Mouse (Mus musculus): ENCODE data around the gene Atp11a. TPM values are rescaled to one million over a fixed set of nuclear protein-coding genes. Genes with fewer than 3 reads are reported as not detected.

The Atp11a gene
- total RNA-seq (2021): 10 to 100 TPM; 51.3 to 66.1 TPM
- long read RNA-seq, experiment 1, full-length matches to known transcripts: 1 of 11 reads
- long read RNA-seq, experiment 1, partial matches to known transcripts: 7 of 11 reads
- long read RNA-seq, experiment 1, other reads (novel, unspliced or antisense): 3 of 11 reads
- long read RNA-seq, experiment 2, partial matches to known transcripts: 3 of 20 reads
- long read RNA-seq, experiment 2, other reads (novel, unspliced or antisense): 17 of 20 reads

DNA sequence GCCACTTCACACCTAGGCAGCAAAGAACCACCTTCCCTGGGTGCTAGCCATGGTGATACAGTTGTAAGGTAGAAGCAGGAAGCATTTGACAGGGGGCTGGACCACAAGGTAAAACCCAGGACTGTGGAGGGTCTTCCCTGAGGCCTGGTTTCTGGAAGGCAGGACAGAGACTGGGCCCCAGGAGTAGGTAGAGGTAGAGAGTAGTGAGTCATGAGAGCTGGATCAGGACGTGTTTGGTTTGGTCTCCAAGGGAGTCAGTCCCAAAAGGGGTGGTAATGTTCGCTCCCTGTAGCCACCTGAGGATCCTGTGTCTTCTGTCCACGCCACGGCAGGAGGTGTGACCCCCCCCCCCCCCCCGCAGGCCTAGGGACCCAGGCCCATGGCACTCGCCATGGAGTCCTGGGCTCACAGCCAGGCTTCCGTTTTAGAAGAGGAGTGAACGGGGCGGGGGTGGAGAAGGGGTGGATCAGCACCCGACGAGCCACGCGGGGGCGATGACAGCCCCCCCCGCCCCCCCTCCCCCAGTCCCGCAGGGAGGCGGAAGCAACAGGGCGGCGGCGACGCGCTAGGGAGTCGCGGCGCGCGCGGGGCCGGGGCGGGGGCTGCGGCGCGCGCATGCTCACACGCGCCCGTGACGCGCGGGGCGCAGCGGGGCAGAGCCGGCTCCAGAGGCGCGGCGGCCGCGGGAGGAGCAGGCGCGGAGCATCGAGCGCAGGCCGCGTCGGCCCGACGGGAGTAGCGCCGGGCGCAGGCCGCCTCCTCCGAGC, at the start of gene Atp11a:
Atp11a (plus strand) TSS at position 624 of the 767 bp plus-strand sequence.
- no peak for TF ChIP-seq CTCF (conservative IDR thresholded peaks at IDR 0.05)
- DNase-seq (ENCODE audit: low spot score in 2 of 2): peak; percentile 46 to 74
- Histone ChIP-seq H3K27ac (peak within 1 kb of the TSS; percentile 88), H3K4me3 (peak within 1 kb of the TSS; percentile 92)

- Histone ChIP-seq H3K27ac (no peak overlapping the region), H3K4me3 (no peak overlapping the region)
- no peak for TF ChIP-seq CTCF (conservative IDR thresholded peaks at IDR 0.05)
- DNase-seq (ENCODE audit: low spot score in 2 of 2): no peak
Observed at GRCm38 (mm10) chr8:12711623-12712022, 45.2 kb upstream of the Atp11a start.

DNA sequence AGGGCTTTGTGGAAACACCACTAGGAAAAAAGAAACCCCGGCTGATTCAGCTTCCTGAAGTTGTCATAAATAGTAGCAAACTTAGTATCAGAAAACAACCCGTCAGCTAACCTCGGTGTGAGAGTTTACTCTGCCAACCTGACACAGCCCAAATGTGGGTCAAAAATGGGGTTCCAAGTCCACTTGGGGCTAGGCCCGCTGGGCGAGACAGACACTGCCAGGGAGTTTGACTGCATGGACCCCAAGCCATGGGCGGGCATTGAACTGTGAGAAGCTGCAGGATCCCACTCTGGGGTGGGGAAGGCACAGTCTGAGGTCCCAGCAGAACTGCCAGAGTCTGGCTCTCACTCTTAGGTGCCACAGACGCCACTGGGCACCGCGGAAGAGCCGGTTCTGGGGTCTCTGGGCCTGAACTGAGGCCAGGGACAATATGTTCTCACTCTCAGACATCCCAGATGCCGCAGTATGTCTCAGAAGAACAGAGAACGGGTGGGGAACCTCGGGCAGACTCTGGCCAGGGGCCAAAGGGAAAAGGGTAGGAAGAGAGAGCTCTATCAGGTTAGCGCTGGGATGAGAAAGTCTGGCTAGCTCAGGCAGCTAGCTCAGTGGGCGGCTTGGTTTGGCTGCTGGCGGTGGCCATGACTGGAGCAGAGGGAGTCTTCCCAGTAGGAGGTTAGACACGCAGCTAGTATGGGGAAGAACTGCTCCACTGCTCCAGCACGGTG, 40.8 kb upstream of the Atp11a start:
- DNase-seq (ENCODE audit: low spot score in 2 of 2): no peak
- TF ChIP-seq CTCF (conservative IDR thresholded peaks at IDR 0.05): no peak
- H3K27ac ChIP-seq: no peak overlapping the region
- H3K4me3 ChIP-seq: no peak overlapping the region

GRCm38 (mm10) chr8:12719091-12719490, 37.7 kb upstream of the Atp11a start:
- H3K27ac ChIP-seq: no peak overlapping the region
- no peak for DNase-seq (ENCODE audit: low spot score in 2 of 2)
- H3K4me3 ChIP-seq: no peak overlapping the region
- peak; percentile 34; the same call in 1 of the 2 replicates for TF ChIP-seq CTCF (conservative IDR thresholded peaks at IDR 0.05)

DNA sequence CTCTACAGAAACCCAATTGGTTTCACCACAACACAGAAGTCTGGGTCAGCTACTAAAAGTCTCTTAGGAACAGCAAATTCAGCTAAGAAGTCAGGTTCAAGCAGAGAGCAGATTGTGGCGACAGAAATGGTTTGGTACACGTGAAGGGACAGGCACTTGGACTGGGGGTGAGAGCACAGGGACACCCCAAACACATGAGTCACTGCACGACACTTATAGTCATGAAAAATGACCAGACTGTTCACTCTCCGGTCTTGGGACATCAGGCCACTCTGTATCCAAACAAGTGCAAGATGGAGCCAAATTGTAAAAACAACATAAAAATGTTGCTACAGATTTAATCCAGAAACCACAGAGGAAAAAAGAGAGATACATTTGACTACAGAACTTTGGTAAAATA, 28.2 kb upstream of the Atp11a start:
- no peak for DNase-seq (ENCODE audit: low spot score in 2 of 2)
- Histone ChIP-seq H3K4me3 (no peak overlapping the region), H3K27ac (no peak overlapping the region)
- no peak for TF ChIP-seq CTCF (conservative IDR thresholded peaks at IDR 0.05)

DNA sequence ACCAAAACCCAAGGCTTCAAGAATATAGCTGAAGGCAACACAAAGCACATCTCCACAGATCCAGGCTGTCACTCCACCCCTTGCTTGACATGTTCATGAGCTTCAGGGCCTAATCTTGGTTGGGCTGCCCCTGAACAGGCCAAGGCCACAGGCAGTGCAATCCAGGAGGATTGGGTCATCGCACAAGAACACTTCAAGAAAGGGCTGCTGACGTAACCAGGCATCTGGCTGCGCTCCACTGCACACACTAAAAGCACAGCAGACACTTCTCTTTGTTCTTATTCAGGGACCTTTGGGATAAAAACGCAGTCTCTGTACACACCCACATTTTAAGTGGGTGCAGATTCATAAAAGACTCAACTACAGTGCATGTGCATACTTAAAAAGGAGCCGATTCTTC, 26.0 kb upstream of the Atp11a start:
- H3K27ac ChIP-seq: no peak overlapping the region
- DNase-seq (ENCODE audit: low spot score in 2 of 2): no peak
- H3K4me3 ChIP-seq: no peak overlapping the region
- no peak for TF ChIP-seq CTCF (conservative IDR thresholded peaks at IDR 0.05)

DNA sequence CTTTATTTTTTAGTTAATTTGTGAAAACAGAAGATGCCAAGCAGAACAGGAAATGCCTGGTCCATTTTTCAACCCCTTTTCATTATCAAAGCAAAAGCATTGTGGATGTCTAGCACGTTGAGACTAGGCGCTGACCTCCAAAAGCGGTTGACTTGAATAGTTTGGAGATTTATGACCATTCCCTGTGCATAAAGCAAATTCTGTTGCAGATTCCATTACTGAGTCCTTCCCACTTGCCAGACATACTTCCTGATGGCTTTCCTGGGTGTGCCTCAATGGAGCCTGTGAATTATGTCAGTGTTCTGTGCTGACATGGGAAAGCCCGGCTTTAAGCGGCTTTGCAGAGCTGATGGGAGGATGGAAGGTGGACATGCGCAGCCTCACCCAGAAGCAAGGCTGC, 24.4 kb upstream of the Atp11a start:
- no peak for TF ChIP-seq CTCF (conservative IDR thresholded peaks at IDR 0.05)
- no peak overlapping the region for H3K4me3 ChIP-seq
- DNase-seq (ENCODE audit: low spot score in 2 of 2): no peak
- H3K27ac ChIP-seq: no peak overlapping the region

DNA sequence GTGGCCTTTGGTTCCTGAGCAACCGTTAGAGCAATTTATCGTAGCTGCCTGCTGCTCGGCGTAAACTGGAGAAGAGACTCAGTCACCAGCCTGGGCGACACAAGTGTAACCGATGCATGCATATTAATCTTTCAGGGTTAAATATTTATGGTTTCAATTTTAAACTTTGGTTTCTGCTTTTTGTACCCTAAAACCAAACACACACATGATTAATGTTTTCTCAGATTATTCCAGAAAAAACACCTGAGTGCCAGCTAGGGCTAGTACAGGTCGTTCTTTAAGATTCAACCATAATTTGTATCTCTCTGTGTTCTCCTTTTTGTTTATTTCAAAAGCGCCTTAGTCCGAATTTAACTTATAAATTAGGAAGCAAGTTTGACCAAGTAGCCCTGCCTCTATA, 17.7 kb upstream of the Atp11a start:
- Histone ChIP-seq H3K27ac (no peak overlapping the region), H3K4me3 (no peak overlapping the region)
- DNase-seq (ENCODE audit: low spot score in 2 of 2): no peak
- no peak for TF ChIP-seq CTCF (conservative IDR thresholded peaks at IDR 0.05)

DNA sequence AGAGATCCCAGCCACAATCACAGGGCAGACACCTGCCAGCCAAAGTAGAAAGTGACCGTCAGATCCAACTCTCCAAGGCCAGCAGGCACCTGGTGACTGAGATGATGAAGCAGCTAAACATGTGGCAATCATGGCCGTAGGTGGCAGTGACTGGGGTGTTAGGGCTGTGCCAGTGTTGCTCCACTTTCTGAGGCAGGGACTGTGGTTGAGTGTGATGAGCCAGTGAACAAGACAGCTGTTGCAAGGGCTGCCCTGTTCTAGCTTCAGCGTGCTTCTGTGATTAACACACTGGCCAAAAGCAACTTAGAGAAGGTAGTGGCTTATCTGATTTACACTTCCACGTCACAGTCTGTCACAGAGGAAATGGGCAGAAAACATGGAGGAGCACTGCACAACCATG, 13.4 kb upstream of the Atp11a start:
- Histone ChIP-seq H3K27ac (no peak overlapping the region), H3K4me3 (no peak overlapping the region)
- DNase-seq (ENCODE audit: low spot score in 2 of 2): no peak
- no peak for TF ChIP-seq CTCF (conservative IDR thresholded peaks at IDR 0.05)

DNA sequence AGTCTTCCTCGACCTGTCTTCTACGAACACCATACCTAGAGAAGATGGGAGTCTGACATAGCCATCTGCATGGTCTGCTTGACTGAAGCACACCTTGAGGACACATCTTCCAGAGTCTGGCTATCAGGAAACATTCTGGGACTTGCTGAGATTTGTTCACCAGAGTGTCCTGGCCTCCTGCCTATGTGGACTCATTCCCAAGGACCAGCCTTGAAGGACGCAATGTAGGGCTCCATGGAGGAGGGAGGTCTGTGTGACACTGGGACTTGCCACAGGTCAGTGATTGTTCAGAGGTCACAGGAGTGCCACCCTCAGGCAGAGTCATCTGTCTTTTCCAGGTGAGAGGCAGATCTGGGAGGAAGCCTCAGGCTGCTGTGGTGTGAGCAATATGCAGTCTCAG, 8.6 kb upstream of the Atp11a start:
- no peak for TF ChIP-seq CTCF (conservative IDR thresholded peaks at IDR 0.05)
- Histone ChIP-seq H3K27ac (no peak overlapping the region), H3K4me3 (no peak overlapping the region)
- DNase-seq (ENCODE audit: low spot score in 2 of 2): no peak

GRCm38 (mm10) chr8:12749116-12749515, 7.7 kb upstream of the Atp11a start:
- TF ChIP-seq CTCF (conservative IDR thresholded peaks at IDR 0.05): no peak
- no peak for DNase-seq (ENCODE audit: low spot score in 2 of 2)
- Histone ChIP-seq H3K4me3 (no peak overlapping the region), H3K27ac (no peak overlapping the region)

DNA sequence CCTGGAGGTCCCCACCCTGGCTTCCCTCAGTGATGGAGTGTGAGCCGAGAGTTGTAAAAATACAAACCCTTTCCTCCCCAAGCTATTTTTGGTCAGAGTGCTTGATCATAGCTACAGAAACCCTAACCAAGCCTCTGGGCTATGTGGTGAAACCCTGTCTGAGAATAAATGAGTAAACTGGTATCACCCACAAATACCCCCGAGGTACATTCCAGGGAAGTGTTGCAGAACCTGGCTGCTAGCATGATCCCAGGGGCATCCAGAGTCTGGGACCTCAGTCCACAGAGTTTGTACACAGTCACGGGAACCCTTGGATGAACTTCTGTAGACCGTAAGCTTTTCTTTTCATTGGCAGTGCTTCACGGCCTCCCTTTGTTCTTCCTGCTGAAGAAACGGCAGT, 3.8 kb upstream of the Atp11a start:
- Histone ChIP-seq H3K4me3 (no peak overlapping the region), H3K27ac (no peak overlapping the region)
- no peak for TF ChIP-seq CTCF (conservative IDR thresholded peaks at IDR 0.05)
- no peak for DNase-seq (ENCODE audit: low spot score in 2 of 2)

DNA sequence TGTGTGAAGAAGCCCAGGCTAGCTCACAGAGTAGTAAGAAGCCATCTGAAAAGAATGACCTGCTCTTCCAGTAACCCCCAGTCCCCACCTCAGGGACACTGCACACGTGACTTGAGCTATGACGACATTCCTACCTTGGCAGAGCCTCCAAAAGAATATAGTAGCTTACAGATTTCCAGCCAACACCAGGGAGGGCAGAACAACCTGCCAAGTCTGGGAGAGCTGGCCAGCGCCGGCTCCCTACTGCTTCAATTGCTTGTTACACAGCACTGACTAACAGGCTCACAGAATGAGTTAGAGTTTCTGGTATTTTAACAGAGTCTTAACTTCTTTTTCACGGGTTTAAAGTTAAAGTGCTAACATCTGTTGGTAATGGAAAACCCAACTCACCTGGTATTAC, 2.7 kb upstream of the Atp11a start:
- DNase-seq (ENCODE audit: low spot score in 2 of 2): no peak
- no peak overlapping the region for H3K4me3 ChIP-seq
- TF ChIP-seq CTCF (conservative IDR thresholded peaks at IDR 0.05): no peak
- H3K27ac ChIP-seq: no peak overlapping the region

Data from layer of hippocampus, adult 2 months (tissue).